Mouse (Mus musculus) A20 (cell line): ENCODE measurements around the gene Entpd6.

Source experiments
- DNase-seq: peaks from one replicate; pipeline ENCODE4 v3.0.0-alpha.2; 2011; ENCODE audit warnings: low read depth, low spot score

Entpd6 gene

DNA sequence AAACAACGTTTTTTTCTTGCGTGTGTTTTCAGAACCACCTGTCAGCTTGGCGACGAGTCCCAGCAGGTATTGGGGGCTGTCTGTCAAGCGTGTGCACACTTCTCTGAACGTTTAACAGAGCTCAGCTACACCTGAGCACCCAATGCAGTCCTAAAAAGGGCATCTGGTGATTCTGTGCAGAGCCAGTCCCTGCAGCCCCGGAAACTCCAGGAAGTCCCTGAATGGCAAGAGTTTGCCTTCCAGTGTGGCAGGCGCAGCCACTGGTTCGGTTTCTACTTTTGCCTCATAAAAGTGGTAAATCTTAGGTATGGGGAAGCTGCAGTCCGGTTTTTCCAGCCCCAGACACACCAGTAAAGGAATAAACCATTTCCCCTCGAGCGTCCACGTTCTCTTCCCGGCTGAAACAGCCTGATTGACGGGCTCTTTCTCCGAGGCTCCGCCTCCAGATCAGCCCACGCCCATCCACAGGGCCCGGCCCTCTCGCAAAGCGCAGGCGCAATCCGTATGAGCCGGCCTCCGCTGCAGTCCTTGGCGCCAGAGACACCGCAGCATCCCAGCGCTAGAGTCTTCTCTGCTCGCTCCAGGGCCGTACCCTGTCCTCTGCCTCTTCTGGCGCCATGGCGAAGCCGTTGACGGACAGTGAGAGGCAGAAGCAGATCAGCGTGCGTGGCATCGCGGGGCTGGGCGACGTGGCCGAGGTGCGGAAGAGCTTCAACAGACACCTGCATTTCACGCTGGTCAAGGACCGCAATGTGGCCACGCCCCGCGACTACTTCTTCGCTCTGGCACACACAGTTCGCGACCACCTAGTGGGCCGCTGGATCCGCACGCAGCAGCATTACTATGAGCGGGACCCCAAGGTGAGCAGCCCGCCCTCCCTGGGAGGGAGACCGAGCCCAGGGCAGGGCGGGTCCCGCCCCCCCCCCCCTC lies 37.7 kb downstream of the Entpd6 start, which contains the start of gene Pygb:
TSS of gene Pygb (plus strand) at position 485 of the 930 bp plus-strand sequence.
- DNase-seq = peak; percentile 96

GRCm38 (mm10) chr2:150787234-150787771 lies 38.5 kb downstream of the Entpd6 start:
- DNase-seq = peak; percentile 48

- DNase-seq = no peak
Observed at GRCm38 (mm10) chr2:150788768-150789550, 40.1 kb downstream of the Entpd6 start.

GRCm38 (mm10) chr2:150793320-150793719 lies 44.5 kb downstream of the Entpd6 start:
- DNase-seq = no peak

DNA sequence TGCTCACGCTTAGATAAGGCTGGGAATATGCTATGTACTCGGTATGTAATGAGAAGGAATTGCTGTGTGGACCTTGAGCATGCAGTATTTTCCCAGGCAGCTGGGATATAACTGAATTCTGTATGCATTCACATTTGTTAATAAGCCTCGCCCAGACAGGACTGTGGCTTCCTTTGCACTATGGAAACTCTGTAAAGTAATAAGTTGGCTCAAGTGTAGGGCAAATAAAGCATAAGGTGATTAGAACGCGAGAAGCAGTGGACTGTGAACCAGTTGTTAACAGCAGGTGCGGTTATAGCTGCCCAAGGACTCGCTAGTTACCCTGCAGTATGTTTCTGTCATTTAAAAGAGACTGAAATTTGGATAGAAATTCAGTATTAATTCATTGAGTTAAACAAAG lies 49.2 kb downstream of the Entpd6 start:
- no peak for DNase-seq

- no peak for DNase-seq
Observed at GRCm38 (mm10) chr2:150800616-150801015, 51.8 kb downstream of the Entpd6 start.

GRCm38 (mm10) chr2:150803035-150803434 lies 54.2 kb downstream of the Entpd6 start:
- no peak for DNase-seq

DNA sequence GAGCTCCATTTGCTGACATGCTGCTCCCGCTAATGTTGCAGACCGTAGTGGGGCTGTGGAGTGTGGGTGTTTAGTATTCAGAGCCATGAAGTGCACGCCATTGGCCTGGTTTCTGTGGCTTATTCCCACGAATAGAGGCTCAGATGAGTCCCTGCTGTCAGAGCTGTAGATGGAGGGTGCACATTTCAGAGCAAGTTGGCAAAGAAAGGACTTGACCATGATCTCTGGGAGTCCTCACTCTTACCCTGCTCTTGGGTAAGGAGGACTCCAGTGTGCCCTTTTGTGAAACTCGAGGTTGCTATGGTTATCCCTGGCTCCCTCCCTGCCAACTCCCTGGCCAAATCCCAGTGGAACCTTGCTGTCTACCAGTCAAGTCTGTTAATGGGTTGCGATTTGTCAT lies 59.5 kb downstream of the Entpd6 start:
- DNase-seq = no peak

GRCm38 (mm10) chr2:150808812-150809211 lies 60.0 kb downstream of the Entpd6 start:
- no peak for DNase-seq

DNA sequence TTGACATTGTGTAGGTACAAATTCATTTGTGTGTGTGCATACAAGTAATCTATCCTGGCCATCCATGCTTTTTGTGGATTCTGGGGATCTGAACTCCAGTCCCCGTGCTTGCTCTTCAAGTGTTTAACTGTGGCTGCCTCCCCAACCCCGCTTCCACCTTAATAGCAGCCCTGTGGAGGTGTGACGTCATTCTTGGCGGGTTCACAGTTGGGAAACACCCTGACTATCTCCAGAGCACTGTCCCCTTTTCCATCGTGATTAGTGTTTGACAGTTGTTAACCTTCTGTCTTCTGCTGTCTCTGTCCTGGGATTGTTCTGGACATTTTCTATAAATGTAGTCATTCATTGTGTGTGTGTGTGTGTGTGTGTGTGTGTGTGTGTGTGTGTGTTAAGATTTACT lies 61.8 kb downstream of the Entpd6 start:
- no peak for DNase-seq

- no peak for DNase-seq
Observed at GRCm38 (mm10) chr2:150812816-150813215, 64.0 kb downstream of the Entpd6 start.

DNA sequence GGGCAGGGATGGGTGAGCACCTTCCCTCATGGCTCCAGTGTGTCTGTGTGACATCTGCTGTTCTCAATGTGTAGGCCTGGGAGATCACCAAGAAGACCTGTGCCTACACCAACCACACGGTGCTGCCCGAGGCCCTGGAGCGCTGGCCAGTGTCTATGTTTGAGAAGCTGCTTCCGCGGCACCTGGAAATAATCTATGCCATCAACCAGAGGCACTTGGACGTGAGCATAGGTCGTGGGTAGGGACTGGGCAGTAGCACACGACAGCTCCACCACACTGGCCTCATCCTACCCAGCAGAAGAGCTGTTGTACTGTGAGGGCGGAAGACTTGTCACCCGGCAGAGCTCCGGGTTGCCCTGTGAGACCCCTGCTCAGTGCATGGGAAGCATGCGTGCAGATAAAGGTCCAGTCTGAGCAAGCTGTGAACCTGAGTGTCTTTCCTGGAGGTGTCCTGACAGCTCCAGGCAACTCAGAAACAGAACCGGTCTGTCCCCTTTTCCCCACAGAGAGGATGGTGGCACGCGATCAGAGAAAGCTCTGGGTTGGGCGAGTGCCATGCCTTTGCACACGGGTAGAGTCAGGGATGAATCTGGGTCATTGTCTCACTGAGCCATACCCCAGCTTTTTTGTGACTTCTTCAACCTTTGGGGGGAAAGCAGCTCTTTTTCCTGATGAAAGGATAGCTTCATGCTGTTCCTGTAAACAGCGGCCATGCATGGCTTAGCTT lies 68.0 kb downstream of the Entpd6 start:
- no peak for DNase-seq

DNA sequence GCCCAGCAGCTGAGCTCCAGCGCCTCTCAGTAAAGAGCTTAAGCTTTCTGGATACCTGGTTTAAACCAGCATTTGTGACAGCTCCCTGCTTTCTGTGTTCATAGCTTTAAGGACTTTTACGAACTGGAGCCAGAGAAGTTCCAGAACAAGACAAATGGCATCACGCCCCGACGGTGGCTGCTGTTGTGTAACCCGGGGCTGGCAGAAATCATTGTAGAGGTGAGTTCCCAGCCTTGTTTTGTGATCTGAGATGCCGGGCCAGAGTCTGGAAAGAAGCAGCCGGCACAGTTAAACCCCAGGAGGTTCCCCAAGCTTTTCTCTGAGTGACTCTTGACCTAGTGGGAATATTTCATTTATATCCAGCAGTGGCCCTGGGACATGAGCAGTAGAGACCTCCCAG lies 69.9 kb downstream of the Entpd6 start:
- DNase-seq = no peak

GRCm38 (mm10) chr2:150820720-150821119 lies 71.9 kb downstream of the Entpd6 start:
- no peak for DNase-seq
